Mouse (Mus musculus): Measurements from ENCODE around the gene Prkag3. TPM values are rescaled to one million over a fixed set of nuclear protein-coding genes. Genes with fewer than 3 reads are reported as not detected.

Prkag3 gene
- total RNA-seq, 2 experiments from 2014 or later, result not detected

DNA sequence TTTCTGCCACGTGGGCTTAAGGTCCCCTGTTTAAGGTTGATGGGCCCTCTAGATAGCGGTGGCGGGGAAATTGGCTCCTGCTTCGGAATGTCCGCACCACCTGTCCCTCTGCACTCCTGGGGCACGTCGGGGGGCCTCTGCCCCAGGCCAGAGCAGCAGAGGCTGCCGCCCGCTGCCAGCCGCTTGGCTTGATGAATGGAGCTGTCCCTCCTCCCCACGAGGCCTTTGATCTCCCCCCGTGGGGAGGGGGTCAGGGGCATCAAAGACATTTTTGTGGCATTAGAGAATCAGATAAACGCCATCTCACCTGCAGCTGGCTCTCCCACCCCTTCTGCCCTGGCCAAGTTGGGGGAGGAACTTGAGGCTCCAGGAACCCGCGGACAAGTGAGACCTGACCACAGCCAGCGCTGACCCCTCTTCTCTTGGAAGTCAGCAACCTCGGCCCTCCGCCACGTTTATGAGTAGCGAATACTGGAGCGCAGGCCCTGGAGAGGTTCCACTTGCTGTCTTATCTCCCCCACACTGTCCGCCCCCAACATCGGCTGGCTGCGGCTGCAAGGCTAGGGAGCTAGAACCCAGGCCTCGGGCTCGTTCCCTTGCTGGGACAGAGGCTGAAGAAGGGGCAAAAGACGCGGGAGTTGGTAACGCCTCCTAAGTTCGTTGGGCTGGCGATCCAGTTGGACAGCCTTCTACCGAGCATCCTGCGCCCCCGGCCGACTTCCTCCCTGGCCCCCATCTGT is 21.9 kb upstream of the Prkag3 start:
- intact Hi-C loops (cut with DNase I), result no loop called here
- no peak for DNase-seq

DNA sequence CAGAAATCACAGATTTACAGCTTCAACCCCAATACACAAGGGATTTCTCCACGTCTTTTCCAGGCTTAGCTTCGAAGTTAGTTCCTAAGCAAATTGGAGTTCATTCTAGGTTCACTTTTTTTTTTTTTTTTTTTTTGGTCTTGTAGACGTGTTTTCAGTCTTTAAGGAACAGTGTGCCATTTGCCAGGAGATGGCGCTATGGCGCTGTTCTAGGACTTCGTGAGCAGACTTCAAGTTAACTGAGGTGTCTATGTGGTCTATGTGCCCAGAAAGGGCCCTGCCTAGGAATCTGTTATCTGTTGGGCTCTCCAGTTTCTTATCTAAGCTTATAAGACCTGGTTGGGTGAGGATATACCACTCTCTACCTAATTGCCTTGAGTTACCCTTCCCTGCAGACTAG is 14.1 kb upstream of the Prkag3 start:
- intact Hi-C loops (cut with DNase I), result no loop called here
- peak; percentile 78 for DNase-seq

DNA sequence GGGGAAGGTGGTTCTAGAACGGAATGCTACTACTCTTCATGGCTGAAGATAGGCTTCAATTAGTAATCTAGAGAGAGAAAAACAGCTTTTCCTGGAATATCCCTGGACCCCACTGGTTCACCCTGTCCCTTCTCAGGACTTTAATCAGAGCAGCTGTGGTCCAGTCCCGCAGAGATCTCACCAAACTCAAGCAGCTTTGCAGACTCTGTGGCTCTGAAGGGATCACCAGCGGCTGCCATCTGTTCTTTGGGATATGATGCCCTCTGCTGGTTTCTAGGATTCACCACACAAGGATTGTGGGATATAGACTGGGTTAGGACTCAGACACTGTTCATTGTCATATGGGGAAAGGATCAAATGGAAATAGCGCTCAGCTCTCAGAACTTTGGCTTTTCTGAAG is 10.8 kb upstream of the Prkag3 start:
- intact Hi-C loops (cut with DNase I), result no loop called here
- DNase-seq, result peak; percentile 31

DNA sequence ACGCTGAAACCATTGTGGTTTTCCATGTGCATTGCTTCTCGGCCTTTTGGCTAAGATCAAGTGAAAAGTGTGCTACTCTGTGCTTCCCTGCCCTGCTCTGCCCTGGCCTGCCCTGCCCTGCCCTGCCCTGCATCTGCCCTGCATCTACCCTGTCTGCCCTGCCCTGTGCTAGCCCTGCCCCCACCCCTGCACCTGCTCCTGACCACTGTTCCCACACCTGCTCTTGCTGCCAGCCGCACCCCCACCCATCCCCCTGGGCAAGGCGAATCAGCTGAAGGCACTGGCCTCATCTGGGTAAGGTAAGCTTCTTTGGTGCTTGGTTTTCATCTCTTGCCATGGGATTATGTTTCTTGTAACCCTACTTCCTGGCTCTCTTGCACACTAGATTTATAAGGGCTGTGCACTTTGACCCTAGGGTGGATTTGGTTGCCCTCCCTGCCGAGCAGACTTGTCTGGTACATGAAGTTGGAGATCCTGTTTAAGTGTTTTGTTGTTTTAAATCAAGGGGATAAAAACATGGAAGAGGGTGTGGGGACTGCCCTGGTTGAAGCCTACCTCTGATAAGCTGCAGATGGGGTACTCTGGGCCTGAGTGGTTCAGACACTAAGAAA is 5.3 kb upstream of the Prkag3 start:
- intact Hi-C loops (cut with DNase I), result no loop called here

DNA sequence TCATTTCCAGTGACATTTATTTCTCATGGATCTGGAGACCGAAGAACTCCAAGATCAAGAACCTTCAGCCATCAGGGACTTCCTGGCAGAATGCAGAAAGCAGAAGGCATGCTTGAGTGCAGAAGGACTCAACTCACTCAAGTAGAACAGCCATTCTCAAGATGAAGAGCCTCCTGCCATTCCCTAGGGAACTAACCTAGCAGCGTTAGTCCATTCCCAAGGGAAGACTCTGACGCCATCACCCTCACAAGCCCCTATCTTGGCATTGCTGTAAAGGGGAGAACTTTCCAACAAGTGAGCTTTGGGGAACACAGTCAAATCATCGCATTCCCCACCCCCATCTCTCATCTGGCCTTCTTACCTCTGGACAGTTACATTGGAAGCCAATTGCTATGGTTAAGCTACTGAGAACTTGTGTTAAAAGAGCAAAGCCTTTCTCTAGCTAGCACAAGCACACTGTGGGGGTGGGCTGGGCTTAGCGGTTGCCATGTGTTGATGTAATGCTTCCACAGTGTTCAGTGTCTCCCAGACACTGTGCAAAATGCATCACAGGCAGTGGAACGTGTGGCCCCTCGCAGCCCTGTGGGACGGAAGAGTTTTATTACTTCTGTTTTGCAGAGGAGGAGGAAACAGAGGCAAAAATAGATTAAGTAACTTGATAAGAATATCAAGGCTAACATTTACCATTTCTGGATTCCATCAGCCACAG is 4.4 kb upstream of the Prkag3 start:
- intact Hi-C loops (cut with DNase I), result no loop called here
- DNase-seq, result no peak

More for the DNA sequence above, 5.3 kb upstream of the Prkag3 start:
- DNase-seq, result no peak

DNA sequence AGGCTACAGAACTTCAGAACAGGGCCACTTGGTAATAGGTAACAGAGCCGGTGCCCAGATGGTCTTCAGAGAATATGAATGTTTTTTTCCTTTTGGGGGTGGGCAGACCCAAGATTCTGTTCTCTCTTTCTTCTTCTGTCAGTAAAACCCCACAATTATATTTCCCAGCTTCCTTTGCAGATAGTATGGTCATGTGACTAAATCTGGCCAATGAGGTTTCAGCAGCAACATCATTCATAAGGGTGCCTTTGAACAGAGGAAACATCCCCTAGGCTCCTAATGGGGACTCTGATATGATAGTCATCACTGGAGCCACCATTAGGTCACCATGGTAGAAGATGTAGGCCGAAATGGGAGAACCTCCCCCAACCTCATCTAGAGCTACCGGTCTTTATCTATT is 3.8 kb upstream of the Prkag3 start:
- intact Hi-C loops (cut with DNase I), result no loop called here
- DNase-seq, result no peak

DNA sequence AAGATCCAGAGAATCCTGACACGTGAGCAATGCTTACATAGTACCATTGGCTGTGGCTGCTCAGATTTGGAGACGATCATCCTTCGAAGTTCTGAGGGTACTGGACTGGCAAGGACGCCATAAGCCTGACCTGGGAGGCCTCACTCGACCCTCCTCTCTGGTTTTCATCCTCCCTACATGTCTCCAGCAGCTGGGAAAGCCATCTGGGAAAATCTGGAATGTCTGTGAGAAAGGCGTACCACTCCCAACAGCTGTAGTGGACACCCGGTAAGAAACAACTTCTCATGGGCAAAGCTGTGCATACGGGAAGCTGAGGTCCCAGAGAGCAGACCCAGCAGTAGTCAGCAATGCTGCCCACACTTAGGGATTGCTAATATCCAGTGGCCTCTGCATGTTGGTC is 3.1 kb upstream of the Prkag3 start:
- no peak for DNase-seq
- intact Hi-C loops (cut with DNase I), result no loop called here

DNA sequence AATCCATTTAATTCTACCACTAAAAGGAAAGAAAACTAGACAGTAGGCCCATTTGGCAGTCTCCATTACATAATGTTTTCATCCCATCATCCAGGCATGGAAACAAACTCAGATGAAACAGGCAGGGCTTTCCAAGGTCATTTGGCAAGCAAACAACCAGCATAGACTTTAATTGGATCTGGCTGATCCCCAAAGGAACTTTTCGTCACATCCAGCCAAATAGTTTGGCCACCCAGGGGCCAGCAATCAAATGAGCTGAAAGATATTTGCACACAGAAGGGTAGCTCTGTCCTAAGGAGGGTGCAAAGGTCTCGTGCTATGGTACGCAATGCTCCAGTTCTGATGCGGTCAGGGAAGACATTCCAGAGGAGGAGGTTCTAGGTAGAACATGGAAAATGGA is 1.7 kb upstream of the Prkag3 start:
- intact Hi-C loops (cut with DNase I), result no loop called here
- no peak for DNase-seq

DNA sequence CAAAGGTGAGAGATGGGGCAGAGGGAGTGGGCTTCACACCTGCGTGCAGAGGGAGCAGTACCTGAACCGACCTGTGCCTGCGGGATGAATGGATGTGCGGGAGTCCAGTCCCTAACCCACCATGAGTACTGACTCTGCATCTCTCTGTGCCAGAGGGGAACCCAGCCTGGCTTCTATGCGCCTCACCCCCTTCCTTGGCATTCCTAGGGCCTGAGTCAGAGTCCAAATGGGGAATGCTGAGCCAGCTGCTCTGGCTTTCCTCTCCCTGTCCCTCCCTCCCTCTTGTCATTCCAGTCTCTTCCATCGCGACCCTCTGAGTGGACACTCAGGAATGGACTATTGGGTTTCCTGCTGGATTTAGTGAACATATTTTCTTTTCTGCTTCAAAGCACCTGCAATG is 280 bp upstream of the Prkag3 start:
- DNase-seq, result no peak
- intact Hi-C loops (cut with DNase I), result no loop called here

DNA sequence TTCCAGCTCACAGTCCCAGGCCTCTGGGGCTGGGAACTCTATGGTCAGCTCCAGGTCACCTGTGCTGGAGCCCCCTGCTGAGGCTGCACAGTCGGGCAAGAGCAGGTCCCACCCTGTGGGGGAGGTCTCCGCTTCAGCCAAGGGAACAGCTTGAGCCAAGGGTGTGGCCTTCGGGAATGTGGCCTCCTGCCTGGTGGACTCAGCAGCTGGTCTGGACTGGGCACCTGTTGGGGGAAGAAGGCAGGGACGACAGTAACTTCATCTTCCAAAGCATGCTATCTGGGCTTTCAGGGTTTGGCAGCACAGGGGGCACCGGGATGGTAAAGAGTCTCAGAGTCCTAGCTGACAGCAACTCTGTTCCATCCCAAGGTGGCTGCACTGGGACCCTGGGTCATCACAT is 1.7 kb downstream of the Prkag3 start:
- intact Hi-C loops (cut with DNase I), result no loop called here
- DNase-seq, result no peak

DNA sequence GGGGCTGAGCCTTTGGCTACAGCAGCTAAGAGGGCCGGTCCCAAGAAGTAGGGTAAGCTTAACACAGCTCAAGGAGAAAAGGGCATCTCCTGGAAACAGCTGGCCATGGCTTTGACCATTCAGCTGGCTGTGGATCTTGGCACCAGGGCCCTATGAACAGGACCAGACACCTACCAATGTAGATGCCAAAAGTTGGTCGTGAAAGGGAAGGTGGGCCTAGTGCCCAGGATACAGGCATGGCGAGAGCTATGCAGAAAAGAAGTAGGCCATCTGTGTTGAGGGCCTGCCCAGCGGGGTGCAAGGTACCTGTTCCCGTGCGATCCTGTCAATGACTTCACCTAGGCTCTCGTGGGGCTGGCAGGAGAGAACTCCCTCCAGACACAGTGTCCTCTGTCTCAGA is 8.2 kb downstream of the Prkag3 start:
- DNase-seq, result no peak
- intact Hi-C loops (cut with DNase I), result no loop called here

DNA sequence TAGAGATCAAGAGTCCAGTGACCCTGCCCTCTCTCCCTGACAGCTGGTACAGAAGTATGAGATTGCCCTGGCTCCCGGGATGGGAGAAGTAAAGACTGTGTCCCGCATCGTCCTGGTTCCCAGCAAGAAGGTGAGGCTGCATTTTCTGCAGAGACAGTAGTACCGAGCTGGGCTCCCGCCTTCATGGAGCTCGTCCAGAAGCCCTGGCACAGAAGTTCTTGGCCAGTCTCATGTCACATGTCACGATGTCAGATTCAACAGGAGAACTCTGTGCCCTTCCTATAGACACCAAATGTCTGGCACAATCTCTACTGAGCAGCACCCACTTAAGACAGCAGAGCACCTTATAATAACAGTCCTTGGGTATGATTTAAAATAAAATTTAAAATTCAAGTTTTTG is 11.5 kb downstream of the Prkag3 start:
- peak; percentile 9 for DNase-seq
- intact Hi-C loops (cut with DNase I), result no loop called here

DNA sequence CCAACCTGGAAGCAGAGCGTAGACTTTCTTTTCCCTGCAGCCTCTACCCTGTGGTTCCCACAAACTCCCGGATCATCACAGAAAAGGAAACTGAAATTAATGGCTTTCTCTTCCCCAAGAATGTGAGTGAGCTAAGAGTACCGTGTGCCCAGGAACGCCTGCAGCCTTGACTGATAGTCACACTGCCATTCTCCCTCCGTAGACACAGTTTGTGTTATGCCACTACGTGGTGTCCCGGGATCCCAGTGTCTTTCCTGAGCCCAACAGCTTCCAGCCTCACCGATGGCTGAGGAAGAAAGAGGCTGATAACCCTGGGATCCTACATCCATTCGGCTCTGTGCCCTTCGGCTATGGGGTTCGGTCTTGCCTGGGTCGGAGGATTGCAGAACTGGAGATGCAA is 12.0 kb downstream of the Prkag3 start:
- DNase-seq, result no peak
- intact Hi-C loops (cut with DNase I), result no loop called here

DNA sequence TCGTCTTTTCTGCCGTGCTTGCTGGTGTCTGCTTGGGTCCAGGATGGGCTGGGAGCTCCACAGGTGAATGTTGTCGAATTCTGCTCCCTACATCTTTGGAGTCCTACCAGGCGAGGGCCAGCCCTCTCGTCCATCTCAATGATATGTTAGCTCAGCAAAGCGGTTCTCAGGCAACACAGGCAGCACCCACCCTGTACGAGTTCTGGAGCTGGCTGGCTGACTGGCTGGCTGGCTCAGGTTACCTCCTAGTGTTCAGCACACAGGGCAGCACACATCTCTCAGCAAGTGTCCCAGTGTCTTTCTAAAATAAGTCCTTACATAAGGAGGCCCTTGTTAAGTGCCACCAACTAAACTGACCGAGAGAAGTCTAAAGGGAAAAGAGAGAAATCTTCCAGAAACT is 20.6 kb downstream of the Prkag3 start:
- intact Hi-C loops (cut with DNase I), result no loop called here
- DNase-seq, result no peak

DNA sequence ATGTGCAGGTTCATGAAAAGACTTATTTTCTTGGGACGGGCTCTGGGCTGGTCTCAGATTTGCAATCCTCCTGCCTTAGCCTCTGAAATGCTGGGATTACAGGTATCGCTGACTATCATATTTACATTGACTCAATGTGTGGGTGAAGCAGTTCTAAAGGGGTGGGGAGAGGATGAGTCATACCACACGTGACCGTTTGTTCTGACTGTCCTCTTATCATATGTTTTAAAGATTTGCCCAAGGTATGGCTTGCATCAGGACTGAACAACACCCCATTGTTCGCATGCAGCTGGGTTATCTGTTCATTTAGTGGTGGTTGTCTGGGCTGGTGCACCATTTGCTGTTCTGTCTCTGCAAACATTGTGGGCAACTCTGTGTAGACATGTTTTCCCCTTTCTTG is 22.3 kb downstream of the Prkag3 start:
- intact Hi-C loops (cut with DNase I), result no loop called here
- no peak for DNase-seq

DNA sequence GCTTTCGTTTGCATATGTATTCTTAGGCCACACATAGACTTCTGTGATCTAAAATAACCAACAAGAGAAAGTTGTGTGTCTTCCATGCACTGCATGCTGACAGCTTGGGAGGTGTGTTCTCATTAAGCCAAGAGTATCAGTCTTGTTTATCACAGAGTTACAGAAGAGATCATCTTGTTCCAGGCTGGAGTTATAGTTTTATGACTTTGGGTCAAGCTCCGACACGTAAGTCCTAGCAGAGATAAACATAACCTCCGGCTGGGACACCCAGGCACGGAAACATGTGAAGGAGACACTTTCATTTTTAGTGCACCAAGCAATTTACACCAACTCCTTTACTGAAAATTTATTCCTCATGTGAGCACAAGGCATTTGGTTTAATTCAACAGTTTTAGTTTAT is 22.9 kb downstream of the Prkag3 start:
- no peak for DNase-seq
- intact Hi-C loops (cut with DNase I), result no loop called here

DNA sequence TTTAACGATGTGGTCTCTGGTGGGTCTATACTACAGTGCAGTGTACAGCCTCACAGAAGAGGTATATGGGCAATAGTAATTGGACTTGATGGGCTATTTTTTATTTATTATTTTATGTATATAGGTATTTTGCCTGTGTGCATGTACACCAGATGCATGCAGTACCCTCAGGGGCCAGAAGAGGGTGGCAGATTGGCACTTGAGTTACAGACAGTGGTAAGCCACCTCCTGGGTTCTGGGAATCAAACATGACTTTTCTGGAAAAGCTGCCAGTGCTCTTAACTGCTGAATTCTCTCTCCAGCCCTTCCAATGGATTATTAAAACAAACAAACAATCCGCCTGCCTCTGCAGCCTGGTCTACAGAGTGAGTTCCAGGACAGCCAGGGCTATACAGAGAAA is 25.3 kb downstream of the Prkag3 start:
- DNase-seq, result peak; percentile 34
- intact Hi-C loops (cut with DNase I), result no loop called here

DNA sequence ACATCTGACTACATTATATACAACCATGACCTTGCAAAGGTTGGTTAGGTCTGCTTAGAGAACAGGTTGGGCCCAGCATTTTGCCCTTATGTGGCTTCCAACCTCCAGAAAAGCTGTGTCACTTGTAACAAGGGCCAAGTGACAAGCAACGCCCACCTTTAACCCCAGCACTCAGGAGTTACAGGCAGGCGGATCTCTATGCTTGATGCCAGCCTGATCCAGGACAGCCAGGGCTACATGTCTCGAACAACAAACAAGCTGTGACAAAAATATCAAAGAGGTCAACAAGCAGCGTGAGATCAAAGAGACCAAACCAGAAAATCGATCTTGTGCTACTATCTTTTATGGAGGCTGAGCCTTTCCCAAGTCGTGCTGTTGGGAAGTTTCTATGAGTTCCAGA is 27.4 kb downstream of the Prkag3 start:
- no peak for DNase-seq
- intact Hi-C loops (cut with DNase I), result no loop called here

DNA sequence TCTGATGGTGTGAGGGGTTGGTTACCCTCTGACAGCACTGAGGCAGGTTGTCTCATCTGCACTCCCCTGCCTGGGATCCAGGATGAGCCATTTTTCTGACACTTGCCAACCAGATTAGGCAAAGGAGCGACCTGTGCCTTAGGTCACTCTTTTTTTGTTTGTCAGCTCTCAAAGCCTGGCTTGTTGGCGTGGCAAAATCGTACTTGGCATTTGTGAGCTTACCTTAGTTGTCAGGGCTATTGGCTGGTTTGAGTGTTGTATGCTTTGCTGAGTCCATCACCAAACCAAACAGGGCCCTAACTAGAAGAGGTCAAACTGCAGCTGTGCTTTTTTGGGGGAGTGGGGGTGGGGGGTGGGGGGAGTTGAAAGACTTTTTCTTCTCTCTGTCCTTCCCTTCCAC is 29.7 kb downstream of the Prkag3 start:
- no peak for DNase-seq
- intact Hi-C loops (cut with DNase I), result no loop called here

DNA sequence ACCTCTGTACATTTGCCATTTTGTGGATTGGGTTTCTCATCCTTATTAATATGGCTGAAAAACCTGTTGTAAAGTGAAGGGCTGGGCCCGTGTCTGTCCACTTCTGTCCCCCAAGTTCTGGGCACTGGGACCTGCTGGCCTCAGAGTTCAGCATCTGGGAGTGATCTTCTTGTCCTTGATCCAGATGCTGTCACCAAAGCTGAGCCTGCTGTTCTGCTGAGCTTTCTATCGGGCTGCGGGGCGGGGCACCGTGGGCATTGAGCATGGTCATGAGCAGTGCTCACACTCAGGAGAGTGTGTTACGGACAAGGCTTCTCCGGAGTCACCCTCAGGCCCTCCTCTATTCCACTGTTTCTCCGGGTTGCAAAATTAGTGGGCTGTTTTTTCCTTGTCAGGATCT is 30.9 kb downstream of the Prkag3 start:
- intact Hi-C loops (cut with DNase I), result no loop called here
- no peak for DNase-seq

DNA sequence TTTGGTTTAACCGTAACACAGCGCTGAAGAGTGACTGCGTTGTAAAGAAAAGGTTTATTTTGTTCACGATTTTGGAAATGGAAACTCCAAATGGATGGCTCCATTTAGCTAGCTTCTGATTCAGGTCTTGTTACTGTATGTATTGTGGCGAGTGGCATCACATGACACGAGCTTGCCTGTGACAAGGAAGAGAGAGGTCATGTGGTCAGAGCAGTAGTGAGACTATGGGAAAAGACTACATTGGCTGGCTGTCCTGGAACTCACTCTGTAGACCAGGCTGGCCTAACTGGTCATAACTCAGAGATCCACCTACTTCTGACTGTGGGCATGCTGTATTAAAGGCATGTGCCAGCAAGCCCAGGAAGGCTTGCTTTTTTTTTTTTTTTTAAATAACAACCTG is 33.1 kb downstream of the Prkag3 start:
- no peak for DNase-seq
- intact Hi-C loops (cut with DNase I), result no loop called here

DNA sequence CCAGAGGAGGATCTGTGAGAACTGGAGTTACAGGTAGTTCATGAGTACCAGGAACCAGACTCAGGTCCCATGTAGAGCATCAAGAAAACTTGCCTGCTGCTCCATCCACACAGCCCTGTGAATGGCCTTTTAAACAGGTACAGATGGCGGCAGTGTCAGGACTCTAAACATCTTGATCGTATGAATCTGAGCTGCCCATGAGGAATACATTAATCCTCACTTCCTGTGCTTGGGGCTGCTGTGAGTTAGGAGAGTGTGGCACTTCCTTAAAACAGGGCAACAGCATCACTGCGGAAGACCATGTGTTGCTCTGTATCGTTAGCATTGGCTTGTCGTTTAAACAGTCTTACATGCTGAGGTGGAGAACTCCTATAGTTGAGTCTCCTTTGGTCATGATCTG is 33.6 kb downstream of the Prkag3 start:
- DNase-seq, result no peak
- intact Hi-C loops (cut with DNase I), result no loop called here

Data from left cerebral cortex, postnatal 4 days (tissue).